Mouse (Mus musculus) right cerebral cortex, postnatal 25 days (tissue): ENCODE measurements around the gene Parp3.
"Not testable (repeated sequence)": the region's sequence is repeated elsewhere in the genome, so short reads cannot be mapped to it uniquely, and the experiment has no call there.

Experiments
- DNase-seq: peaks from one replicate; pipeline ENCODE4 v3.0.0; 2022

The Parp3 gene

DNA sequence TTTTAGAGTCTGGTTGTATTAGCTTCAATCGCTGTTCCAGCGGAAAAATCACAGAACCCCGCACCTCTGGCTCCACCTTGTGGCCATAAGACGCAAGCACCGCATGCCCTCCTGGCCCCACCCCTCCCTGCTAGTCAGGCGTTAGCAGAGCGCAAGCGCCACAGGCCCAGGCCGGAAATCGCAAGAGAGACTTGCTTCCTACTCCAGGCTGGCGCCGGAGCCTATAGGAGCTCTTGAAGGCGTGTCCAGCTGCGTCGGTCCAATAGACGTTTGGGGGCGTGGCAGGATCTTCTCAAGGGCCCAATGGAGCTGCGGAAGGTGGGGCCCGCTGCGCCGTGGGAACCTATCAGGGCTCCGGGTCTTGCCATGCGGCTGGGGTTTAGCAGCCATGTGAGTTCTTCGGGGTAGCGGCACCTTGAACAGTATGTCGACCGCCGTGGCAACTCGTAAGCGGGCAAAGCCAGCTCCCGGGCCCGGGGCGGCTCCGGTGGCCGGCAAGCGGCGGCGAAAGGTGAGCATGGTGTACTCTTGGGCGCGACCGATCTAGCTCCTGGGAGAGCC, at the start of gene Parp3:
TSS of gene Parp3 (minus strand) at position 26 of the 561 bp plus-strand sequence.
- DNase-seq, result peak; percentile 99

DNA sequence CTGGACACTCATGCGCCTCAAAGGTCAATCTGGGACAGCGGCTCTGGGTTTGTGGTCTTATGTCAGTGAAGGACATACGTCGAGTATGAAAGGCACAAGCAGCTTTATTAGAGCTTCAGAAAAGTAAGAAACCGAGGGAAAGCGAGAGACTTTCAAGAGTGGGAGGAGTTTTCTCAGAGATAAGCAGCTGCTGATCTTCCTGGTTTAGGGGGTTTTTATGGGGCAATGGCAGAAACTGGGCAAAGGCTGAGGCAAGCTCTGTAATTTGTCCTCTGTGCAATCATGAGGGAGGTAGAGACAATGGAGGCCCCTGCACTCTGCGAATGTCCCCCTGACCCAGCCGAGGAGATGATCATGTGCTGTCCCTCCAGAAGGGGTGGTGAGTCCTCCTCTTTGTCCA, 43.2 kb upstream of the Parp3 start:
- no peak for DNase-seq

DNA sequence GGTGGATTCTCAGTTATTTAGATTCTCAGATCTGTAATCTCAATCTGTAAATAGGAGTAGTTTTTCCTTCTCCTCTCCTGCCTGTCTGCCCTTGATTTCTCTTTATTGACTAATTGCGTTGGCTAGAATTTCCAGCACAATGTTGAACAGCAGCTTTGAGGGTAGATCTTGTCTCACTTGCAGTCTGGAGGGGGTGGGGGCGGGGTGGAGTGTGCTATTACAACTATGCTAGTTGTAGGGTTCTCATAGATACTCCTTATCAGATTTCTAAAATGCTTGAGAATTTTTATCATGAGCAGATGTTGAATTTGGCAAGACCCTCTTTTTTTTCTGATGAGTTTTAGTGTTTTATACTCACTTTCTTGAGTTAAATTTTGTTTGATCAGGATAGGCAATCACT, 42.7 kb upstream of the Parp3 start:
- no peak for DNase-seq

DNA sequence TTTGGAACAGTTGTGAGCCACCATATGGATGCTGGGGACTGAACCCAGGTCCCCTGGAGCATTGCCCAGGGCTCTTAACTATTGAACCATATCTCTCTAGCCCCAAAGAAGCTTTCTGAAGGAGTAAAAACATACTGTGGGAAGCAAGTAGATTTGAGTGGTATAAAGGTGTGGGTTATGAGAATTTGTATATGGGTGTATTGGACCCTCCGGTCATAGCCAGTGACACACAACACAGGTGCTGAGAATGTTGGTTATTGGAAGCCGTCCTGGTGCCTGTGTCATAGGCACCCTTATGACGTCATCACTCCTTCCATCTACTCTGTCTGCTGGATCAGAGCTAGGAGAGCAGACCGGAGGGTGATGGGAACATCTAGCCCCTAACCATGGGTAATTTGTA, 37.5 kb upstream of the Parp3 start, which contains the start of gene Iqcf5:
TSS of gene Iqcf5 (plus strand) at position 301 of the 400 bp plus-strand sequence.
- DNase-seq, result no peak

DNA sequence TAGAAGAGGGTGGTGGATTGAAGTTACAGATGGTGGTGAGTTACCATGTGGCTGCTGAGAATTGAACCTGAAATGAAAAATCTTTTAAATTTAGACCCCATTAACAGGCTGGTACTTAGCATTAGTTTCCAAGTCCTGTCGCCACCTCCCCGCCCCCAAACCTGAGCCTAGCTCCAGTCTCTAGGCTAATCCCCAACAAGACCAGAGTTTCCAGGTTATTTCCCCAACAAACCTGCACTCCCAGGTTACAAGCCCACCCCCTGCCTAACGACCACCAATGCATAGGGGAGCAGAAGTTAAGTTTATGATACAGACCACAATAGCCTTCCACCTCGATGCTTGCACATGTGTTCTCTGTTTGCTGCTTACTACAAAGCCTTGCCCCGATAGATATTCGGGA, 36.8 kb upstream of the Parp3 start:
- DNase-seq, result no peak

DNA sequence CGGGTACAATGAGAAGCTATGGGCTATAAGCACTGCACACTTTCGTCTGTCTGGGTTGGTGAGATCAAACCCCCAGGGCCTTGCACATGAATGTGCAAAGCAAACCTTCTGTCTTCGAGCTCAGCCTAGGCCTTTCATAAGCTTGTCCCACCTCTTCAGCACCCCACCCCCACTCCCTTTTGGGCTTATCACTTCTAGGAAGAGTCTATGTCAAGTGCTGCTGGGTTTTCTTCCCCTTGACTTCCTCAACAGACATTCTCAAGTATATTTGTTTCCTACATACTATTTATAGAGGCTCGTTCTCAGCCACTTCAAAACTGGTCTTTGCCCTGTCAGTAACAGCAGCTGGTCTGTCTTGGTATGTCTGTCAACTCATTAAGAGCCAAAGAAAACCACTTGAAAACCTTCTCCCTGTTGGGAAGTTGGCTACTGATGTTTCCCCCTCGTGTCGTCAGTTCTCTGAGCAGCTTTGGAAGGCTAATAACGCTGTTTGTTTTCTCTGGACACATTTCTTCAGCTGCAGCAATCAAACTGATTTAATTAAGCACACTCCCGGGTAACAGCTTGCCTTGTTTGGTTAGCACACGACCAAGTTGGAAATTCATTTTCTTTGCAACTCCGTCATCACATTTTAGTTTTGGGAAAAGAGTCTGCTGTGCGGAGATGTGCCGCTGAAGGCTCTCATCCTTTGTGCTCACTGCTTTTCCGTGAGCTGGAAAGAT, 36.1 kb upstream of the Parp3 start:
- no peak for DNase-seq

DNA sequence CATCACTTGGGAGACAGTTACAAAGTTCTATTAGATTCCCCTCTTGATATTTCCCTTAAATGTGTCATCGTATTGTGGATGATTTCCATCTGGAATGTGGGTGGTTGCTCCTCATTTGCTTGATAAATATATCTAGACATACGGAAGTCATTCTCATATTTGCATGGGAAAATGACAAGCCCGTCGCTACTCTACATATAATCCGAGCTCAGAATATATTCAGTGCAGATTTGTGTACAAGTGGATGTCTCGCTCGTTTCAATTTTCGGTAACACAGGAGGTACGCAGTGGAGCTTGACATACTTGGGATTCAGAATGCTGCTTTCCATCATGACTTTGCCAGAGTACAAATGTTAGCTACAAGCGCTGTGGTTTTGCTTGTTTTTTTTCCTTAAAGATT, 32.6 kb upstream of the Parp3 start:
- DNase-seq, result no peak

DNA sequence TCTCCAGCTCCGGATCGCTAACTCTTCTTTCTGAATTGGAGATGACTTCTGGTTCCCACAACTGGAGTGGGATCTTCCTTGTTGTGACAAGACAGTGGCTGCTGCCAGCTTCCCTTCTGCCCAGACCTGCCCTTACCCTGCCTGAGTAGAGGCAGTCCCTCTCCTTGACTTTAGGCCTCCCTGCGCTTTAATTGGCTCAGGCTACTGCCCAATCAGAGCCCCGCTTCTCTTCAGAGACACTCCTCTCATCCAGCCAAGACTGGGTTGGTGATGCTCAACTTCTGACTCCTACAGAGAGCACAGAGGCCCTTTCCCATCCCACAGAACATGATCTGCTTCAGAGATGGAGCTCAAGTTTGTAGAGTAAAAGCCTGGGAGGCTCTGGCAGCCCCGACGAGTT, 27.5 kb upstream of the Parp3 start:
- no peak for DNase-seq

DNA sequence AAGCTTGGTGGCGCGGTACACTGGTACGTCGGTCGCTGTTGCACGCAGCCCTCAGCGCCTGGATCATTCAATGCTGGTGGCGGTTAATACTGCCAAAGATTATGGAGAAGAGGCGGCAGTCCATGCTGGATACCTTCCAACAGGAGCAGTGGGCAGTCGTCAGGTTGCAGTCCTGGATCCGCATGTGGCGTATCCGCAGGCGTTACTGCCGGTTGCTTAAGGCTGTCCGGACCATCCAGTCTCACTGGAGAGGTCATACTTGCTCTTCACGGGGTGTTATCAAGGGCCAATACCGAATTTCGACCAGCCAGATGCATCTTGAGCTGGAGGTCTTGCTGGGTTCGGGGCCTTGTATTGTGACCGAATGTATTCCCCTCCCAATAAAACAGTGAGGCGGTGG, 25.1 kb upstream of the Parp3 start:
- DNase-seq, result no peak

DNA sequence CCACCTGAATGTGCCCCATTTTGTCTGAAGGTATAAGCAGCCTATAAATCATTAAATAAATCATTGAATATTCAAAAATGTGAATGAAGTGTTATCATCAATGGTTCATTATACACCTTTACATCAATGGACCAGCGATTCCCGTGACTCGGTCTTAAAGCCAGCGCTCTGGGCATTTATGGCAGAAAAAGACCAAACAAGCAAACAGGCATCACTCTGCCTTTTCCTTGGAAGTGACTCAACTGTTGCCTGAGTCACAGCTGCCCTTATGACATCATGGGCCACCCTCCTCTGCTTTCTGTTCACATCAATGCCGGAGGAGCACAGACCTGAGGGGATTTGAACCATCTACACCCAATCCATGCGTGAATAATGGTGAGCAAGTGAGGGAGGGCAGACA, 22.9 kb upstream of the Parp3 start, which contains the start of gene Iqcf1:
TSS of gene Iqcf1 (plus strand) at position 301 of the 400 bp plus-strand sequence.
- no peak for DNase-seq

DNA sequence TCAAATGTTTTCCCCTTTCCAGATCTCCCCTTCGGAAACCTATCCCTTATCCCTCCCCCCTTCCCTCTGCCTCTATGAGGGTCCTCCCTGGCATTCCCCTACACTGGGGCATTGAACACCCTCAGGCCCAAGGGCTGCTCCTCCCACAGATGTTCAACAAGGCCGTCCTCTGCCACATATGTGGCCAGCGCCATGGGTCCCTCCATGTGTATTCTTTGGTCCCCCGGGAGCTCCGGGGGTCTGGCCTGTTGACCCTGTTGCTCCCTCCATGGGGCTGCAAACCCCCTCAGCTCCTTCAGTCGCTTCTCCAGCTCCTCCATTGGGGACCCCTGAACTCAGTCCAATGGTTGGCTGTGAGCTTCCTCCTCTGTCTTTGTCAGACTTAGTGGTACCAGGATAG, 10.9 kb upstream of the Parp3 start:
- not testable (repeated sequence) for DNase-seq

DNA sequence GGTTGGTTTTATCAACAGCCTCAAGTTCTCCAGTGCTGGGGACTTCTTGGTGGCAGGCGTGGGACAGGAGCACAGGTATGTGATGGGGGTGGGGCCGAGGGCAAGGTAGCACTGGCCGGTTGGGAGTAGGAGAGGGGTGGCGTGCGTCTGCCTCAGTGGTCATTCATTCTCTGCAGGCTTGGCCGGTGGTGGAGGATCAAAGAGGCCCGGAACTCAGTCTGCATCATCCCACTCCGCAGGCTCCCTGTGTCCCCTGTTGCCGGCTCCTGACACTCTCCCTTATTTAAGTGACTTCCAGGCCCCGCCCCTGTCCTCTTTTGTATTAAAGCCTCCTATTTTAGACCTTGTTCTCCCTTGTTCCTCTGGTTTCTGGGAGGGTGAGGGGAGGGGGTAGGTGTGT, 8.3 kb upstream of the Parp3 start:
- no peak for DNase-seq

DNA sequence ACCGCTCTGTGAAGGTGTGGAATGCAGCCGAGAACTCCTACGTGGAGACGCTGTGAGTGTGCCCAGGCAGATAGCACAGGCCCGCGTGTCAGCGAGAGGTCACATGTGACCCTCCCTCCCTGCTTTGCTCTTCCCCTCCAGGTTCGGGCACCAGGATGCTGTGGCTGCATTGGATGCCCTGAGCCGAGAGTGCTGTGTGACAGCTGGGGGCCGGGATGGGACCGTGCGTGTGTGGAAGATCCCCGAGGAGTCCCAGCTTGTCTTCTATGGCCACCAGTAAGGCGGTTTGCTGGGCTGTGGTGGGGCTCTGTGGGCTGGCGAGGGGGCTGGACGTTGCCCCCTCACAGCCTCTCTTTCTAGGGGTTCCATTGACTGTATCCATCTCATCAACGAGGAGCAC, 6.9 kb upstream of the Parp3 start:
- DNase-seq, result peak; percentile 0

DNA sequence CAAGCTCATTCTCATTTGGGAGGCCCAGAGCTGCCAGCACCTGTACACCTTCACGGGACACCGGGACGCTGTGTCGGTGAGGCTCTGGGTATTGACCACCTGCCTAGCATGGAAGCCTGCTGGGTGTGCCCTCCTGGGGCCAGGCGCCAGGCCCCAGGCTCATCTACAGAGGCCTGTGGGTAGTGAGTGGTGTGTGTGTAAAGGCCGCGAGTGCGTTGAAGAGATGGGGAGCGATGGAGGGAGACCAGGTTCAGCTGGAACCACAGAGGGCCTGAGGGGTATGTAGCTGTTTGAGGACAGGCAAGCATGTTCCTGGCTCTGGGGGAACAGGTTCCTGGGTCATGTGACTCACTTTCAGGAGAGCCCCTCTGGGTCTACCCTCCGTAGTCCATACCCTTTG, 6.4 kb upstream of the Parp3 start:
- no peak for DNase-seq

DNA sequence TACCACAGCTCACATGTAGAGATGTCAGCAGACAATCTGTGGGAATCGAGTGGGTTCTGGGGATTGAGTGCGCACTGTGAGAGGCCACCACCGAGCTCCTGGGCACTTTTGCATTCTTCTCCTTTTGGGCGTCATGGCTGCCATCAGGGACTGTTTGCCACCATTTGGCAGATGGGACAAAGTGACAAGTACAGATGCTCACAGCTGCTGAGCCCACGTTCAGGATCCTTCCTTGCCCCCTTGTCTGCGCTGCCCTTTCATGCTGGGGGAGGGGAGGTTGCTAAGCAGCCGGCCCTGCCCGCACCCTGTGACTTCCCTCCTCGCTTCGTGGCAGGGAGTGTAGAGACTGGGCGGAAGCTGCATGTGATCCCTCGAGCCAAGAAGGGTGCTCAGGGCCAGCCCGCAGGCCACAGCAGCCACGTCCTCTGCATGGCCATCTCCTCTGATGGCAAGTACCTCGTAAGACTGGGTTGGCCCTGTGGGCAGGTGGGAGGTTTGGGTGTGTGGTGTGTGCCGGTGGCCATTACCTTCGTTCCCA, 5.9 kb upstream of the Parp3 start:
- DNase-seq, result peak; percentile 3

DNA sequence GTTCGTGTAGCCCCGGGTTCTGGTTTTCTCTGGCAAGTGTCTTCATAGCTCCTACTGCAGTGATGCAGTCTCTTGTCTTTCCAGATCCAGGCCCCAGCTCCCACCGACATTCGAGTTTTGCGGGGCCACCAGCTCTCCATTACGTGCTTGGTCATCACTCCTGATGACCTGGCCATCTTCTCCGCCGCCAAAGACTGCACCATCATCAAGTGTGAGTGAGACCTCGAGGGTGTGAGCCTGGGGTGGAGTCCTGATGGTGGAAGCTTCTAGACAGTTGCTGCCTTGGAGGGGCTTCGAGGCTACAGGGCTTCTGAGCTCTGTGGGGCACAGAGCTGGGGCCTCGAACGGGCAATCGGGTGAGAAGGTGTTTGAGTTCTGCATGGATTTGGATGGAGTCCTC, 4.9 kb upstream of the Parp3 start:
- peak; percentile 1 for DNase-seq

DNA sequence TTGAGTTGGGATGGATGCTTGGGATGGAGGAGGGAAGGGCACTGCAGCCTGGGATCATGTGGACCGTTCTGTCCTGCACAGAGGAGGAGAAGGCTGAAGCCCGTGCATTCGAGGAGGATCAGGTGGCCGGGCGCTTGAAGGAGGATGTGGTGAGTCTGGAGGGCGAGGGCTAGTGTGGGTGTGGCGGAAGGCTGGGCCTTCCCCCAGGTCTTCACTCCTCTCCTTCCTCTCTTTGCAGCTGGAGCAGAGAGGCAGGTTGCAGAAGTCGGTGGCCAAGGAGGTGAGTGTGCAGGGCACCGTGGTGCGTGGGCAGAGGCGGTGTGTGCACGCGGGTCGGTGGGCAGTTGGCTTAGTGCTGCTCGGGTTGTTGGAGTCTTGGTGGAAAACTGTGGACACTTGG, 4.3 kb upstream of the Parp3 start:
- no peak for DNase-seq

DNA sequence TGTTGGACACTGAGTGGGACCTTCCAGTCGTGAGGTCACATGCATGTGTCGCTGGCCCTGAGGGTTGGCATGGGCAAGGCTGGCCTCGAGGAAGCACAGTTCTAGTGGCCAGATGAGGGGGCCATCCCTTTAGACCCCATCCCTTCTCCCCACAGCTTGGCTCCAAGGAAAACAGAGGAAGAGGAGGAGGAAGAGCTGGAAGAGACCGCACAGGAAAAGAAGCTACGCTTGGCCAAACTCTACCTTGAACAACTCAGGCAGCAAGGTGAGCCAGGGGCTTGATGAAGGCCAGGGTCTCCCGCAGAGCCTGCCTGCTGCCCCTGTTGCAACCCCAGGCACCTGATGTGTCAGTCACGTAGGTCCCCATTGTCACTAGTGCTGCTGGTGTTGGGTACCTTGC, 3.8 kb upstream of the Parp3 start:
- peak; percentile 0 for DNase-seq

DNA sequence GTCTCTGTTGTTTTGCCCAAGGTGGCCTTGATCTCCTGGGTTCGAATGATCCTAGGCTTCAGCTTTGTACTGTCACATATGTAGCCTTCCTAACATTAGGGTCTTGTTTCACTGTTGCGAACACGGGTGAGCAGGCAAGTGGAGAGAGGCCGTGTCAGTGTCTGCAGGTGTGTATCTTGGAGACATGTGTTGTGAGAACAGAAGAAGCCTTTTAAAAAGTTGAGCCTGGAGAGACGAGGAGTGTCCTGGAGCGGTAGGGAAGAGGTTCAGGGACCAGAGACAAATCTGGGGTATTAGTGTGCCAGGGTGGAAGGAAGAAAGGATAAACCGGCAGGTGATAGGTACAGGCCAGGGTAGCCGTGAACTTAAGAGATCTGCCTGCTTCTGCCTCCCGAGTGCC, 1.4 kb upstream of the Parp3 start:
- no peak for DNase-seq

DNA sequence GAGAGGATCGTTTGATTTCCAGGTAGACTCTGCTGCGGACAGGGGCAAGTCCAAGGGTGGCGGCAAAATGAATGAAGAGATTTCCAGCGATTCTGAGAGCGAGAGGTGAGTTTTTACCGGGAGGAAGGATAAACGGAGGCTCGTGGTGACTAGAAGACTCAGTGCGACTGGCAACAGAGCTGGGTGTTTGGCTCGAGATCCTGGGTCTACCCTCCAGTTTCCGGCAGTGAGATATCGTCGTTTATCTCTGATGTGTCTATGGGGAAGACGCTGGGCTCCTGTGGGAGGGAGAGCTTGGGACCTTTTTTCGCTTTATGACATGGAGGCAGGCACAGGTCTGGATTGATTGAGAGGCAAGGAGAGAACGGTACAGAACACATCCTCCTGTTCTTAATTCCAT, 900 bp upstream of the Parp3 start:
- DNase-seq, result no peak

DNA sequence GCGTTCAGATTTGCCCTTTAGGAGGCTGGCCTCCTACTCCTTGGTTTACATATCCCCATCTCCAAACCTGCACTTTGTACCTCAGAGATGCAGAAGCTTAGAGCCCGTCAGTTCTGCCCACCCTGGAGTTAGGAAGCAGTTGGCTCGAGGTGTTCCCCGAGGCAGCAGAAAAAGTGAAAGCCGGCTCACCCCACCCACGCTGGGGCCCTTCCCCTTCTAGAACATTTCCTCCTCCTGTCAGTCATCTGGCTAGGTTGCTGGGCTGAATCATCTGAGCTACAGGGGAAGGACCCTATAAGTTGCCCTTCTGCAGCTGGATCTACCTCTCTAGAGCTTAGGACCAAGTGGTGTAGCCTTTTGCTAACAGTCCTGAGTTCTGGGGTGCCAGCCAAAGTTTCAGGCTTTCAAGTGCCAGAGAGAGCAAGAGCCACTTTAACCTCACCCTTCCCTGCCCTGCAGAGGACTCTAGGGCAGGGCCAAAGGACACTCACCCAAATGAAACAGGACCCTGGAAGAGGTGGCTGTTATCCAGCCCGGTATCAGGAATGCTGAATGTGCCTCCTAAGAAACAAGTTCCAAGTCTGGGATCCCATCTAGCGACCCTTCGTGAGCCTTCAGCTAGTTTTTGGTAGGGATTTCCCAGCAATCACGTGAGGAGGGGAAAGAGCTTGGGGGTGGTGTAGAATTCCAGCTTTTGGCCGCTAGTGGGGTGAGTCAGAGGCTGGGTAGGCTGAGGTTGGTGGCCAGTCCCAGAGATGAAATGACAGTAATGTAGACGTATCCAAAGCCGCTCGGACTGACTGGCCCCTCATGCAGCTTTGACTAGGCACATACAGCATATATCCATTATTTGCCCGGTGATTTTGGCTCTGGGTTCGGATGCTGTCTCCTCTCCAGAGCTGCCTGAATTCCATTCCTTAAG, 486 bp downstream of the Parp3 start:
- DNase-seq, result peak; percentile 11

DNA sequence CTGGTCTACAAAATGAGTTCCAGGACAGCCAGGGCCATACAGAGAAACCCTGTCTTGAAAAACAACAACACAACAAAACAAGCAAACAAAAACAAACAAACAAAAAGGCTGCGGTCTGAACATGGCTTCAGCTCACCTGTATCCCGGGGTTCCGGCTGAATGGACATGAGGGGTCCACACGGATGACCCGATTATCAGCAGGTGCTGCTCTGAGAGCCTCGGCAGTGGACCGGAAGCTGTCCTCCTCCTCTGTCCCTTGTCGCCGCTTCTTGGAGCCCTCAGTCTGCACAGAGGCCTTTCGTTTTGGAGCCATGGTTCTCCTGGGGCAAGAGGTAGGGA, 1.1 kb downstream of the Parp3 start, which contains the start of gene Rrp9:
TSS of gene Rrp9 (plus strand) at position 301 of the 339 bp plus-strand sequence.
- no peak for DNase-seq

DNA sequence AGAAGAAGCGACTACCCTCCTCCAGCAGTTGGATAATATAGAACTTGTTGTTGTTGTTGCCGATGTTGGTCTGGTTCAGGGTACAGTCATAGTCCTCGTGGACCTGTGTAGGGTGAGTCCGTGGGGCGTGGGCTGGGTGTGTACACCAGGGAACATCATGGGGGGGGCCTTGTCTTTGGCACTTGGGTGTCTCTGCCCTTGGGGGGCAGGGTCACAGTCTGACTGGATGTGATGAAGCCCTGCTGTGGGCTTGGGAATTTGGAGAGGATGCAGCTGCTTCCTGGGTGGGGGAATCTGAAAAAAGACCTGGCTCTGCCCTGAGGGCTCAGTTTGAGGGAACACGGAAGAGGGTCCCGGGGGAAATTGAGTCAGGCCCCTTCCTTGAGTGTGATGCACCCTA, 1.7 kb downstream of the Parp3 start:
- peak; percentile 2 for DNase-seq

DNA sequence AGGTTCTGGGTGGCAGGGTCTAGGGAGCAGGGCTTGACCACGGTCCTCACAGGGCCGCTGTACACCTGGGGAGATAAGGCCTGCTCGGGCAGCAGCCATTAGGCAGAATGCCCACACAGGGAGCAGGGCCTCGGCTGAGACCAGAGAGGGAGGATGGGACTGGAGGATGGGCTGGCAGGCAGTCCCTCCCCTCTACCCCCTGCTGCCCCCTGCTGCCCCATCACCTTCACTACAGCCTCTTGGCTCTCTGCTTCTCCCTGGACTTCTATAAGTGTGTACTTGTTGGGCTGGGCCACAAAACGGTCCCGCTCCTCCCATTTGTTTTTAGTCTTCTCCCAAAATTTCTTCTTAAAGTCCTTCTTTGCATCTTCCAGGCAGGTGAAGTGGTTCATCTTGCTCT, 2.3 kb downstream of the Parp3 start:
- DNase-seq, result peak; percentile 24
